Mouse (Mus musculus): ENCODE results near the gene Exoc3l2. TPM values are rescaled to one million over a fixed set of nuclear protein-coding genes. Genes with fewer than 3 reads are reported as not detected.

Gene Exoc3l2
- polyA plus RNA-seq, 1 experiment, result 7.1 TPM

DNA sequence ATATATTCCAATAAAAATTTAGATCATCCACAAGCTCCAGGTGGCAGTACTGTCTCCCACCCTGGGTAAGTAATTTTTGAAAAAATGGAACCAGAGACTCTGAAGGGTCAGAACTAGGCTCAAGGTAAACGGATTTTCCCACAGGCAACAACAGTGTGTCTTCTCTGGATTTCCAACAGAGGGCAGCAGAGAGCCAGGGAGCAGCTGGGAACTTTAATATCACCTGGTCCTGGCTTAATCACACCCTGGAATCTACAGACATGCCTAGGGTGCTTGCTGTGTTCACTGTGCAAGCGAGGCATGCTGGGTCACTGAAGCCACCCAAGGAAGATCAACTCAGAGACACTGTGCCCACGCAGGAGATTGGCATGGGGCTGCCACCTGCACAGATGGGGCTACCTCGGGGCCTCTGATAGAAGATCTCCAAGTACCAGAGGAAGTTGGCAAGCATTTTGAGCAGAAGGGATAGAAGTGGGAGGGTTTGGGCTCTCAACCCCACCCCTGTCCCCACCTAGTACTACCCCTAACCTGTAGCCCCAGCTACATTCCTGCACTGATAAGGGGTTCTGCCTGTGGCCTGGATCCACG, 40.4 kb downstream of the Exoc3l2 start:
- Histone ChIP-seq H3K27ac (ENCODE audit: insufficient read depth, low read length) (no peak overlapping the region), H3K36me3 (ENCODE audit: control insufficient read depth, insufficient read depth, low read length) (no peaks in the 10 kb centered on the region), H3K4me3 (ENCODE audit: extremely low read depth, insufficient read depth, insufficient read length) (no peak overlapping the region), H3K27me3 (ENCODE audit: control insufficient read depth, insufficient read depth, low read length) (no peaks in the 10 kb centered on the region), H3K4me1 (ENCODE audit: control insufficient read depth, insufficient read depth, insufficient read length) (peaks cover 15% of the 10 kb centered on the region)
- 34% methylated on average over 5 of the region's 5 CpGs for WGBS
- peak in 1 of 2 experiments; percentile 43 for DNase-seq (ENCODE audit: low read depth in 1 of 2, low spot score in 2 of 2)
- TF ChIP-seq POLR2A (IDR thresholded peaks at IDR 0.05; ENCODE audit: low read depth, low read length), result no peak
- peak; percentile 71; the same call in 1 of the 2 replicates for TF ChIP-seq CTCF (IDR thresholded peaks at IDR 0.05; ENCODE audit: extremely low read depth, insufficient read depth, insufficient read length, insufficient replicate concordance)

DNA sequence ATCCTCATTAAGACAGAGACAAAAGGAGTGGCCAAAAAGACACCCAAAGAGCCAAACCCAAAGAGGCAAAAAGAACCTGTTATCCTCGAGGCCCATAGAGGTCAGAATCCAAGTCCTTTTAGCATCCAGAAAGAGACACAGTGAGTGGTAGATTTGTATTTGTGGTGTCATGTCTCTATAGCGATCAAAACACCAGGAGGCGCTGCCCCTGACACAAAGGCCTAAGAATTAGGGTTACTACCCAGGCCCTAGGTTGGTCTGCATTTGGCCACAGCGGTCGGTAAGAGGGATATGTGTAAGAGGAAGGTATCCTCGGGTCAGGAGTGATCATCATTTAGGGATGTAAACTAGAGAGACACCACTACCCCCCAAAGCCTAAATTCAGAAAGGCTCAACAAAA, 43.2 kb downstream of the Exoc3l2 start:
- Histone ChIP-seq H3K27me3 (ENCODE audit: control insufficient read depth, insufficient read depth, low read length) (no peaks in the 10 kb centered on the region), H3K4me3 (ENCODE audit: extremely low read depth, insufficient read depth, insufficient read length) (no peak overlapping the region), H3K27ac (ENCODE audit: insufficient read depth, low read length) (no peak overlapping the region), H3K36me3 (ENCODE audit: control insufficient read depth, insufficient read depth, low read length) (no peaks in the 10 kb centered on the region), H3K4me1 (ENCODE audit: control insufficient read depth, insufficient read depth, insufficient read length) (peaks cover 12% of the 10 kb centered on the region)
- WGBS, result 53% methylated on average over 6 of the region's 6 CpGs
- DNase-seq (ENCODE audit: low read depth in 1 of 2, low spot score in 2 of 2), result no peak
- TF ChIP-seq POLR2A (IDR thresholded peaks at IDR 0.05; ENCODE audit: low read depth, low read length) (no peak), CTCF (IDR thresholded peaks at IDR 0.05; ENCODE audit: extremely low read depth, insufficient read depth, insufficient read length, insufficient replicate concordance) (no peak)

DNA sequence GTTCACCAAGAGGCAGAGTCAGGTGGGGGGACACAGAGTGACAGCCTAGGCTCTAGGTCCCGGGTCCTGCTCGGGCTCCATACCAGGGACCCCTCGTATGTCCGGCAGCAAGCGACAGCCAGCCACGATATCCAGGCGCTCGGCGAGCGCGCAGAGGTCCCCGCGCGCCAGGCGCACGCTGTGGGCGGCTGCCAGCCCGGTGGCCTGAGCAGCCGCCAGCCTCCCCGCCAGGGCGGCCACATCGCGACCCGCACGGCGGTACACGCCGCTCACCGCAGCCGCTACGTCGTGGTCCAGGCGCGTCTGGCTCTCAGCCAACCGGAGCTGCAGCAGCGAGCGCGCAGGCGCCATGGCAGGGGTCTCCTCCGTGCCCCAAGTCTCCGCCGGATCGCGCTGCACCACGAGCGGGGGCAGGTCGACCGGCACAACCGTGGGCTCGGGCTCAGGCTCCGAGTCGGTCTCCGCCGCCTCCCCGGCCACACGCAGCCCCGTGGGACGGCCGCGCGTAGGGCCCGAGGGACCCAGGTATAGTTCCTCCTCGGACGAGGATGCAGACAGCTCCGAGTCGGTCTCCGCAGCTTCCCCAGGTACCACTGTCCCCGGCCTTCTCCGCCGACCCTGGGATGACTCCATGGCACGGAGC, 44.0 kb downstream of the Exoc3l2 start:
- DNase-seq (ENCODE audit: low read depth in 1 of 2, low spot score in 2 of 2), result peak in 1 of 2 experiments; percentile 37
- Histone ChIP-seq H3K36me3 (ENCODE audit: control insufficient read depth, insufficient read depth, low read length) (no peaks in the 10 kb centered on the region), H3K27ac (ENCODE audit: insufficient read depth, low read length) (no peak overlapping the region), H3K4me1 (ENCODE audit: control insufficient read depth, insufficient read depth, insufficient read length) (peaks cover 12% of the 10 kb centered on the region), H3K27me3 (ENCODE audit: control insufficient read depth, insufficient read depth, low read length) (no peaks in the 10 kb centered on the region), H3K4me3 (ENCODE audit: extremely low read depth, insufficient read depth, insufficient read length) (peak overlapping the region; percentile 84)
- 5% methylated on average over 70 of the region's 71 CpGs for WGBS
- no peak for TF ChIP-seq POLR2A (IDR thresholded peaks at IDR 0.05; ENCODE audit: low read depth, low read length)
- TF ChIP-seq CTCF (IDR thresholded peaks at IDR 0.05; ENCODE audit: extremely low read depth, insufficient read depth, insufficient read length, insufficient replicate concordance), result no peak

DNA sequence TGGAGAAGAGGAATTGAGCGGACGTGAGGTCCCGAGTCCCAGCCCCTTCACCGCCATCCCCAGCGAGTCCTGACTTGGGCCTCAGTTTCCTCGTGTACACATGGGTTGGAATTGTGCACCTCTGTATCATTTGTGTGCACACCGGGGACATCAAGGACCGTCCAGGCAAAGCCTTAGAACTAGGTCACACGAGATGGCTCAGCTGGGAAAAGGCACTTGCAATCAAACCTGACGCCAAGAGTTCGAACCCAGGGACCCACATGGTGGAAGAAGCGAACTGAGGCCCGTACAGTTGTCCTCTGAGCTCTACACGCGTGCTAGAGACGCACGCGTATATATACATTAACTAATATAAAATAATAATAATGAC, 44.5 kb downstream of the Exoc3l2 start:
- no peak for DNase-seq (ENCODE audit: low read depth in 1 of 2, low spot score in 2 of 2)
- no peaks in the 10 kb centered on the region for H3K36me3 ChIP-seq (ENCODE audit: control insufficient read depth, insufficient read depth, low read length)
- no peaks in the 10 kb centered on the region for H3K27me3 ChIP-seq (ENCODE audit: control insufficient read depth, insufficient read depth, low read length)
- H3K4me3 ChIP-seq (ENCODE audit: extremely low read depth, insufficient read depth, insufficient read length), result peak overlapping the region; percentile 84
- peaks cover 12% of the 10 kb centered on the region for H3K4me1 ChIP-seq (ENCODE audit: control insufficient read depth, insufficient read depth, insufficient read length)
- H3K27ac ChIP-seq (ENCODE audit: insufficient read depth, low read length), result no peak overlapping the region
- TF ChIP-seq POLR2A (IDR thresholded peaks at IDR 0.05; ENCODE audit: low read depth, low read length), result no peak
- TF ChIP-seq CTCF (IDR thresholded peaks at IDR 0.05; ENCODE audit: extremely low read depth, insufficient read depth, insufficient read length, insufficient replicate concordance), result no peak
- WGBS, result 11% methylated on average over 18 of the region's 18 CpGs

DNA sequence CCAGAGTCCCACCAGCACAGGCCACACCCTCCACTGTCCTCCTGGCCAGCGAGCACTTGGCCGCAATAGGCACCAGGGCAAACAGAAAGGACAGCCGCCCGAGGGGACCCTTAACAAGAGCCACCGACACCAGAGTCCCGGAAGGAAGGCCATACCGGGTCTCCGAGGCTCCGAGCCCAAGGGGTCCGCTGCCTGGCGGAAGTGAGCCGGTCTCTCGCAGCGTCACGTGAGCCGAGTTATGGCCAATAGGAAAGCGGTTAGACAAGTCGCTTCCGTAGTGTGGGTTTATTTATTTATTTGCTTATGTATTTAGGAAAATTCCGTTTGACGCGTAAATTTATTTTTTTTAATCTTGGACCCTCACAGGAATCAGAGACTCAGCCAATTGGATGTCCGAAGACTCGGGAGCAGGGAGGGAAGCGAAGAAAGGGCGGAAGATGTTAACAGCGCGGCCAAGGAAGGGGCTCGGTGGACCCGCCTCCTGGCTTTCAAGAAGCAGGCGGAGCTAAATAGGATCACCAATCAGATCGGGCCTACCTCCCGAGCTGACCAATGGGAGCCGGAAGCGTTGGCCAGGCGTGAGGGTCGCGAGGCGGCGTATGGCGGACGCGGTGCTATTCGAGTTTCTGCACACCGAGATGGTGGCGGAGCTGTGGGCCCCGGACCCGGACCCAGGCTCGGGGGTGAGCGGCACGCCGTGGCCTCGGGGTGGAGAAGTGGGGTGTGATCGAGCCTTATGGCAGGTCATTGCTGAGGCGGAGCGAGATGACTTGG, 45.2 kb downstream of the Exoc3l2 start, which contains the start of the genes Bloc1s3 and Trappc6a:
Bloc1s3 (minus strand) TSS at position 218 of the 774 bp plus-strand sequence.
Trappc6a (plus strand) TSS at position 246 of the 774 bp plus-strand sequence.
- Histone ChIP-seq H3K27ac (ENCODE audit: insufficient read depth, low read length) (peak within 1 kb of the TSS; percentile 78), H3K4me3 (ENCODE audit: extremely low read depth, insufficient read depth, insufficient read length) (peak within 1 kb of the TSS; percentile 84), H3K36me3 (ENCODE audit: control insufficient read depth, insufficient read depth, low read length) (no peaks in the 10 kb centered on the region), H3K27me3 (ENCODE audit: control insufficient read depth, insufficient read depth, low read length) (no peaks in the 10 kb centered on the region), H3K4me1 (ENCODE audit: control insufficient read depth, insufficient read depth, insufficient read length) (peaks cover 12% of the 10 kb centered on the region)
- TF ChIP-seq POLR2A (IDR thresholded peaks at IDR 0.05; ENCODE audit: low read depth, low read length) (peak; percentile 56), CTCF (IDR thresholded peaks at IDR 0.05; ENCODE audit: extremely low read depth, insufficient read depth, insufficient read length, insufficient replicate concordance) (no peak)
- peak; percentile 85 to 90 for DNase-seq (ENCODE audit: low read depth in 1 of 2, low spot score in 2 of 2)
- under 1% methylated on average over 56 of the region's 56 CpGs for WGBS

DNA sequence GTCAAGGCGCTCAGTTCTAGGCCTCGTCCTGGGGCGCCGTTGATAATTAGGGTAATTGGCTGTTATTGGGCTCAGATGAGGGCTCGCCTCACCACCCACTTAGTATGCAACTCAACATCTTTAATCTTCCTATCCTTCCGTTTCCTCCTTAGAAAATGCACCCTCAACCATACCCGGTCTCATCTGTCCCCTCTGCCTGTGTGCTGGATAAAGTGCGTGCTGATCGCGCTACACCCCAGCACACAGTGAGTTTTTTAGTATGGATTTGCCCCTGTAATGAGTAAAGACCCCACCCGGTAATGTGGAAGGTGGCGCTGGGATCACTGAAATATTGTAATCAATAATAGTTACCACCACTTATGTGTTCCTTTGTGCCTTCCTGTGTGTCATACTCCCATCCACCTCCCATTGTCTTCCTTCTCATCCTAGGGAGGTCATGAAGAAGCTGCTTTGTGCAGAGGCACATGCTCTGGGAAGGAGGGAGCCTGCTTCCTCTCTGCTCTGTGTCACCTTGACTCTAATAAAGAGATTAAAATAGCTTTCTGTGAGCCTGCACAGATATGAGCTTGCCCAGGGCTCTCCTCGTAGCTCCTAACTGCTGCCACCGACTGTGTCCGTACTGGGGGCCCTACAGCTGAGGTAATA, 45.9 kb downstream of the Exoc3l2 start:
- no peaks in the 10 kb centered on the region for H3K36me3 ChIP-seq (ENCODE audit: control insufficient read depth, insufficient read depth, low read length)
- TF ChIP-seq CTCF (IDR thresholded peaks at IDR 0.05; ENCODE audit: extremely low read depth, insufficient read depth, insufficient read length, insufficient replicate concordance) (no peak), POLR2A (IDR thresholded peaks at IDR 0.05; ENCODE audit: low read depth, low read length) (no peak)
- H3K4me1 ChIP-seq (ENCODE audit: control insufficient read depth, insufficient read depth, insufficient read length), result peaks cover 12% of the 10 kb centered on the region
- H3K4me3 ChIP-seq (ENCODE audit: extremely low read depth, insufficient read depth, insufficient read length), result peak overlapping the region; percentile 84
- no peak for DNase-seq (ENCODE audit: low read depth in 1 of 2, low spot score in 2 of 2)
- no peaks in the 10 kb centered on the region for H3K27me3 ChIP-seq (ENCODE audit: control insufficient read depth, insufficient read depth, low read length)
- 0 out of 2 replicates have a peak overlapping the region, but pooled peaks have one; percentile 30 for H3K27ac ChIP-seq (ENCODE audit: insufficient read depth, low read length)
- 6% methylated on average over 15 of the region's 15 CpGs for WGBS
